In the genomic region with DNA sequence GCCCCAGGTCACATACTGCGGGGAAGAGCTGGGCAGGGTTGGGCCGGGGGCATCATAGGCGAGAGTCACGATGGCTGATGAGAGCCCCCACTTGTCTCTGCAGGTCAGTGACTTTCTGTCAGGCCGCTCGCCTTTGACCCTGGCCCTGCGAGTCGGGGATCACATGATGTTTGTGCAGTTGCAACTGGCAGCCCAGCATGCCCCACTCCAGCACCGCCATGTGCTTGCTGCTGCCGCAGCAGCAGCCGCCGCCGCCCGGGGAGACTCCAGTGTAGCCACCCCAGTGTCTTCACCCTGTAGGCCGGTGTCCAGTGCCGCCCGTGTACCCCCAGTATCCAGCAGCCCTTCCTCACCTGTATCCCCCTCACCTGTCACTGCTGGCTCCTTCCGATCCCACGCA, we compare ENCODE assay signal across 7 mouse cellular contexts. TPM values are rescaled to one million over a fixed set of nuclear protein-coding genes. Genes with fewer than 3 reads are reported as not detected.
A peak's percentile ranks its signal among the peaks of the same experiment; 100 is the strongest.
DNase-seq lines count a peak whose midpoint lies in the region; ATAC-seq and TF ChIP-seq lines count a peak whose summit lies in the region.

No protein-coding gene starts in this region.

- no peaks in the 10 kb centered on the region for H3K27me3 ChIP-seq in G1E (ENCODE audit: insufficient read depth, low read length)
- H3K27me3 ChIP-seq in forebrain, embryonic 10.5 days (ENCODE audit: poor library complexity, severe bottlenecking): no peaks in the 10 kb centered on the region
- H3K27me3 ChIP-seq in midbrain, embryonic 10.5 days (ENCODE audit: low read depth, poor library complexity, severe bottlenecking): no peaks in the 10 kb centered on the region

- H3K9me3 ChIP-seq in G1E (replicated peaks): no peaks in the 10 kb centered on the region
- no peaks in the 10 kb centered on the region for H3K9me3 ChIP-seq in forebrain, embryonic 10.5 days
- no peaks in the 10 kb centered on the region for H3K9me3 ChIP-seq in midbrain, embryonic 10.5 days (replicated peaks)

- DNase-seq in G1E (ENCODE audit: low spot score): no peak
- no peak for DNase-seq in forebrain, embryonic 10.5 days (ENCODE audit: extremely low spot score, low spot score)
- DNase-seq in kidney, adult 9 months: peak; percentile 76
- no peak for DNase-seq in midbrain, embryonic 10.5 days (ENCODE audit: low spot score)
- DNase-seq in yolk sac, embryonic 10.5 days (ENCODE audit: low spot score): no peak
- no peak for DNase-seq in ovary, postnatal 36 days (ENCODE audit: low spot score)
- no peak for DNase-seq in layer of hippocampus, adult 18-20 months (ENCODE audit: low spot score in 2 of 2)

- peaks cover 81% of the 10 kb centered on the region for H3K36me3 ChIP-seq in G1E (replicated peaks)
- peaks cover 91% of the 10 kb centered on the region for H3K36me3 ChIP-seq in forebrain, embryonic 10.5 days (replicated peaks)
- H3K36me3 ChIP-seq in midbrain, embryonic 10.5 days: peaks cover 81% of the 10 kb centered on the region

- 89% methylated on average over 19 of the region's 19 CpGs for WGBS in forebrain, embryonic 10.5 days
- 85% methylated on average over 19 of the region's 19 CpGs for WGBS in midbrain, embryonic 10.5 days

- no peak for TF ChIP-seq CTCF in G1E (IDR thresholded peaks at IDR 0.05; ENCODE audit: low read depth, low read length)

- H3K27ac ChIP-seq in forebrain, embryonic 10.5 days: peak overlapping the region; percentile 99
- peak overlapping the region; percentile 100 for H3K27ac ChIP-seq in midbrain, embryonic 10.5 days (replicated peaks)

- peak overlapping the region; percentile 45; the same call in 1 of the 2 replicates for H3K4me3 ChIP-seq in G1E (ENCODE audit: low read depth, low read length)
- H3K4me3 ChIP-seq in forebrain, embryonic 10.5 days: peak overlapping the region; percentile 95
- peak overlapping the region; percentile 99 for H3K4me3 ChIP-seq in midbrain, embryonic 10.5 days

- ATAC-seq in G1E (ENCODE audit: extremely low read depth, insufficient number of reproducible peaks, low FRiP score, poor library complexity, severe bottlenecking): no peak

- peaks cover 76% of the 10 kb centered on the region for H3K4me1 ChIP-seq in G1E (ENCODE audit: insufficient read depth, low read depth, low read length)
- peaks cover 79% of the 10 kb centered on the region for H3K4me1 ChIP-seq in forebrain, embryonic 10.5 days
- H3K4me1 ChIP-seq in midbrain, embryonic 10.5 days: peaks cover 75% of the 10 kb centered on the region

RNA-seq across cellular contexts. Expression of a gene that starts 5.6 kb away (rescaled TPM):
- total RNA-seq in G1E (2014; fragmentation: Nextera tagmentation) (89.8 and 92.3 TPM in 2 replicates), G1E (2017) (19.2 and 24.3 TPM in 2 replicates)
- polyA plus RNA-seq in G1E (2012): 295 and 302 TPM in 2 replicates
- 19.1 and 19.8 TPM in 2 replicates for polyA plus RNA-seq in forebrain, embryonic 10.5 days (2016; fragmentation: Nextera tagmentation; extraction: Ambion mirVana)
- 17.8 and 19.7 TPM in 2 replicates for polyA plus RNA-seq in midbrain, embryonic 10.5 days (2016; fragmentation: Nextera tagmentation; extraction: Ambion mirVana)
- total RNA-seq in layer of hippocampus, adult 18-20 months (2021): 10 to 100 TPM; 59.4 to 68.4 TPM

RNA-seq across cellular contexts. Expression of a gene that starts 12.1 kb away (rescaled TPM):
- total RNA-seq in G1E (2014; fragmentation: Nextera tagmentation) (18.1 and 21.2 TPM in 2 replicates), G1E (2017) (32.6 and 34.8 TPM in 2 replicates)
- polyA plus RNA-seq in G1E (2012): 41.4 and 45.2 TPM in 2 replicates
- polyA plus RNA-seq in forebrain, embryonic 10.5 days (2016; fragmentation: Nextera tagmentation; extraction: Ambion mirVana): 90.9 and 116 TPM in 2 replicates
- 91.8 and 135 TPM in 2 replicates for polyA plus RNA-seq in midbrain, embryonic 10.5 days (2016; fragmentation: Nextera tagmentation; extraction: Ambion mirVana)
- total RNA-seq in layer of hippocampus, adult 18-20 months (2021): 10 to 100 TPM; 60.7 to 76.4 TPM

RNA-seq across cellular contexts. Expression of a gene that starts 13.1 kb away (rescaled TPM):
- total RNA-seq in G1E (2014; fragmentation: Nextera tagmentation) (67.2 and 74.4 TPM in 2 replicates), G1E (2017) (3.7 and 5.5 TPM in 2 replicates)
- 66.6 and 73.9 TPM in 2 replicates for polyA plus RNA-seq in G1E (2012)
- polyA plus RNA-seq in forebrain, embryonic 10.5 days (2016; fragmentation: Nextera tagmentation; extraction: Ambion mirVana): 6.8 and 7.3 TPM in 2 replicates
- 7.8 and 9.3 TPM in 2 replicates for polyA plus RNA-seq in midbrain, embryonic 10.5 days (2016; fragmentation: Nextera tagmentation; extraction: Ambion mirVana)
- total RNA-seq in layer of hippocampus, adult 18-20 months (2021): 100 to 1,000 TPM; 362 to 363 TPM

RNA-seq across cellular contexts. Expression of a gene that starts 15.3 kb away (rescaled TPM):
- total RNA-seq in G1E (2014; fragmentation: Nextera tagmentation) (248 and 258 TPM in 2 replicates), G1E (2017) (81.9 and 82.7 TPM in 2 replicates)
- polyA plus RNA-seq in G1E (2012): 1,539 and 1,678 TPM in 2 replicates
- polyA plus RNA-seq in forebrain, embryonic 10.5 days (2016; fragmentation: Nextera tagmentation; extraction: Ambion mirVana): 495 and 498 TPM in 2 replicates
- 463 and 481 TPM in 2 replicates for polyA plus RNA-seq in midbrain, embryonic 10.5 days (2016; fragmentation: Nextera tagmentation; extraction: Ambion mirVana)
- total RNA-seq in layer of hippocampus, adult 18-20 months (2021): 100 to 1,000 TPM; 354 to 359 TPM

RNA-seq across cellular contexts. Expression of a gene that starts 19.0 kb away (rescaled TPM):
- total RNA-seq in G1E (2014; fragmentation: Nextera tagmentation) (1.6 TPM in 1 of 2 replicates, not detected in the other), G1E (2017) (7.8 and 8.9 TPM in 2 replicates)
- 4.8 and 5.0 TPM in 2 replicates for polyA plus RNA-seq in G1E (2012)
- 9.8 and 10.7 TPM in 2 replicates for polyA plus RNA-seq in forebrain, embryonic 10.5 days (2016; fragmentation: Nextera tagmentation; extraction: Ambion mirVana)
- 10.6 and 11.2 TPM in 2 replicates for polyA plus RNA-seq in midbrain, embryonic 10.5 days (2016; fragmentation: Nextera tagmentation; extraction: Ambion mirVana)
- total RNA-seq in layer of hippocampus, adult 18-20 months (2021): 1 to 10 TPM; 6.4 to 6.5 TPM

Comparison
In these comparisons a context has a peak if more than half of its experiments do, and no peak if none do; other contexts are left out.
1. H3K4me3 ChIP-seq: peak in every context shown above with its lines; median percentile 99 in midbrain, embryonic 10.5 days; 95 in forebrain, embryonic 10.5 days; 45 in G1E.
2. RNA of a gene that starts 5.6 kb away (polyA plus RNA-seq): 295 to 302 TPM in G1E; 19.1 to 19.8 TPM in forebrain, embryonic 10.5 days and 17.8 to 19.7 TPM in midbrain, embryonic 10.5 days; every median in the first group is over 10 times any median in the second.